In genomic region chr2:93954781-93955578, GRCm38 (mm10) we compare ENCODE assay signal across 9 mouse cellular contexts. TPM values are rescaled to one million over a fixed set of nuclear protein-coding genes. Genes with fewer than 3 reads are reported as not detected.
DNase-seq lines count a peak whose midpoint lies in the region; ATAC-seq lines count a peak whose summit lies in the region.
"Had no signal": no experiment of that assay in that cellular context is flagged by ENCODE, and none has a peak within 500 bp of the region (broad histone marks: within the 10 kb centered on the region; RNA-seq: fewer than 3 reads in every experiment).

No protein-coding gene starts in this region.

- intact Hi-C loops in heart, postnatal 14 days (cut with DNase I): loop anchor here (2.0 to 5.0 kb wide), 3 partner anchors 48 to 83 kb away; no protein-coding TSS in a partner anchor

- H3K4me1 ChIP-seq in heart, embryonic 13.5 days: peaks cover 27% of the 10 kb centered on the region
- H3K4me1 ChIP-seq in embryonic facial prominence, embryonic 10.5 days: peaks cover 31% of the 10 kb centered on the region
- peaks cover 14% of the 10 kb centered on the region for H3K4me1 ChIP-seq in intestine, embryonic 16.5 days (ENCODE audit: control insufficient read depth, insufficient read depth, low read length)
- H3K4me1 ChIP-seq in midbrain, embryonic 13.5 days (replicated peaks): peaks cover 37% of the 10 kb centered on the region

- no peak for ATAC-seq in heart, embryonic 13.5 days (ENCODE audit: extremely low read depth, insufficient number of reproducible peaks, low FRiP score, low TSS enrichment)
- ATAC-seq in intestine, embryonic 16.5 days: peak; percentile 22; the same call in 1 of the 2 replicates
- no peak for ATAC-seq in midbrain, embryonic 13.5 days

- no peaks in the 10 kb centered on the region for H3K36me3 ChIP-seq in heart, embryonic 13.5 days
- H3K36me3 ChIP-seq in embryonic facial prominence, embryonic 10.5 days (replicated peaks): no peaks in the 10 kb centered on the region
- H3K36me3 ChIP-seq in intestine, embryonic 16.5 days (ENCODE audit: control insufficient read depth, insufficient read depth, low read length): no peaks in the 10 kb centered on the region
- no peaks in the 10 kb centered on the region for H3K36me3 ChIP-seq in midbrain, embryonic 13.5 days

- peak overlapping the region; percentile 87 for H3K9ac ChIP-seq in heart, embryonic 13.5 days
- peak overlapping the region; percentile 84 for H3K9ac ChIP-seq in intestine, embryonic 16.5 days (ENCODE audit: low read depth, low read length)
- peak overlapping the region; percentile 82 for H3K9ac ChIP-seq in midbrain, embryonic 13.5 days (replicated peaks)

- peaks cover 74% of the 10 kb centered on the region for H3K27me3 ChIP-seq in heart, embryonic 13.5 days (replicated peaks)
- H3K27me3 ChIP-seq in embryonic facial prominence, embryonic 10.5 days (replicated peaks; ENCODE audit: low read depth, poor library complexity, severe bottlenecking): peaks cover 84% of the 10 kb centered on the region
- peaks cover 25% of the 10 kb centered on the region for H3K27me3 ChIP-seq in intestine, embryonic 16.5 days (replicated peaks; ENCODE audit: control insufficient read depth, insufficient read depth, low read length)
- peaks cover 57% of the 10 kb centered on the region for H3K27me3 ChIP-seq in midbrain, embryonic 13.5 days

- under 1% methylated on average over 32 of the region's 32 CpGs for WGBS in heart, embryonic 13.5 days
- 1% methylated on average over 32 of the region's 32 CpGs for WGBS in embryonic facial prominence, embryonic 10.5 days
- 2% methylated on average over 32 of the region's 32 CpGs for WGBS in intestine, embryonic 16.5 days
- 1% methylated on average over 32 of the region's 32 CpGs for WGBS in midbrain, embryonic 13.5 days

- no peaks in the 10 kb centered on the region for H3K9me3 ChIP-seq in heart, embryonic 13.5 days
- no peaks in the 10 kb centered on the region for H3K9me3 ChIP-seq in embryonic facial prominence, embryonic 10.5 days
- no peaks in the 10 kb centered on the region for H3K9me3 ChIP-seq in intestine, embryonic 16.5 days (ENCODE audit: control insufficient read depth, low read length)
- no peaks in the 10 kb centered on the region for H3K9me3 ChIP-seq in midbrain, embryonic 13.5 days

- peak overlapping the region; percentile 99 for H3K4me2 ChIP-seq in heart, embryonic 13.5 days
- H3K4me2 ChIP-seq in intestine, embryonic 16.5 days (ENCODE audit: low read depth, low read length): peak overlapping the region; percentile 89
- H3K4me2 ChIP-seq in midbrain, embryonic 13.5 days (replicated peaks): peak overlapping the region; percentile 97

- H3K4me3 ChIP-seq in heart, embryonic 13.5 days: peak overlapping the region; percentile 74
- peak overlapping the region; percentile 68 for H3K4me3 ChIP-seq in embryonic facial prominence, embryonic 10.5 days
- peak overlapping the region; percentile 73 for H3K4me3 ChIP-seq in intestine, embryonic 16.5 days (ENCODE audit: low read length)
- peak overlapping the region; percentile 70 for H3K4me3 ChIP-seq in midbrain, embryonic 13.5 days (replicated peaks)

- no peak overlapping the region for H3K27ac ChIP-seq in heart, embryonic 13.5 days (replicated peaks)
- H3K27ac ChIP-seq in embryonic facial prominence, embryonic 10.5 days (replicated peaks): no peak overlapping the region
- H3K27ac ChIP-seq in intestine, embryonic 16.5 days (ENCODE audit: low read length): peak overlapping the region; percentile 37; the same call in 1 of the 2 replicates
- no peak overlapping the region for H3K27ac ChIP-seq in midbrain, embryonic 13.5 days

- DNase-seq in heart, postnatal 14 days: no peak
- DNase-seq in Muller cell, postnatal 12 days (ENCODE audit: inconsistent ontology term): peak; percentile 44
- peak; percentile 37 for DNase-seq in embryonic facial prominence, embryonic 10.5 days (ENCODE audit: low spot score)
- DNase-seq in urinary bladder, postnatal 36 days (ENCODE audit: low spot score in 2 of 2): no peak
- DNase-seq in ovary, adult 18-20 months (ENCODE audit: low spot score): no peak

RNA-seq across cellular contexts. Expression of gene Gm13889, which starts 2.0 kb away (rescaled TPM):
- 4.0 and 4.3 TPM in 2 replicates for polyA plus RNA-seq in heart, embryonic 13.5 days (2015; fragmentation: Nextera tagmentation; extraction: Ambion mirVana)
- total RNA-seq in heart, postnatal 14 days (2021): 10 to 100 TPM; 20.7 to 20.9 TPM
- polyA plus RNA-seq in embryonic facial prominence, embryonic 10.5 days (2016; fragmentation: Nextera tagmentation; extraction: Ambion mirVana): 1.9 and 2.4 TPM in 2 replicates
- 7.7 and 11.6 TPM in 2 replicates for polyA plus RNA-seq in intestine, embryonic 16.5 days (2015; fragmentation: Nextera tagmentation; extraction: Ambion mirVana)
- 3.0 and 5.0 TPM in 2 replicates for polyA plus RNA-seq in midbrain, embryonic 13.5 days (2015; fragmentation: Nextera tagmentation; extraction: Ambion mirVana)

RNA-seq across cellular contexts. Expression of gene Gm27027, which starts 41.2 kb away (rescaled TPM):
- polyA plus RNA-seq in heart, embryonic 13.5 days (2015; fragmentation: Nextera tagmentation; extraction: Ambion mirVana): not detected in 2 replicates
- not detected for total RNA-seq in heart, postnatal 14 days (2021)
- not detected in 2 replicates for polyA plus RNA-seq in embryonic facial prominence, embryonic 10.5 days (2016; fragmentation: Nextera tagmentation; extraction: Ambion mirVana)
- polyA plus RNA-seq in intestine, embryonic 16.5 days (2015; fragmentation: Nextera tagmentation; extraction: Ambion mirVana): not detected in 2 replicates
- polyA plus RNA-seq in midbrain, embryonic 13.5 days (2015; fragmentation: Nextera tagmentation; extraction: Ambion mirVana): not detected in 2 replicates
- total RNA-seq: layer of hippocampus, postnatal 10 days had no signal

RNA-seq across cellular contexts. Expression of gene Alkbh3, which starts 55.6 kb away (rescaled TPM):
- 63.6 and 64.9 TPM in 2 replicates for polyA plus RNA-seq in heart, embryonic 13.5 days (2015; fragmentation: Nextera tagmentation; extraction: Ambion mirVana)
- 10 to 100 TPM; 58.7 to 63.1 TPM for total RNA-seq in heart, postnatal 14 days (2021)
- polyA plus RNA-seq in embryonic facial prominence, embryonic 10.5 days (2016; fragmentation: Nextera tagmentation; extraction: Ambion mirVana): 55.5 and 57.0 TPM in 2 replicates
- 68.4 and 77.8 TPM in 2 replicates for polyA plus RNA-seq in intestine, embryonic 16.5 days (2015; fragmentation: Nextera tagmentation; extraction: Ambion mirVana)
- 53.5 and 59.6 TPM in 2 replicates for polyA plus RNA-seq in midbrain, embryonic 13.5 days (2015; fragmentation: Nextera tagmentation; extraction: Ambion mirVana)

Comparison
In these comparisons a context has a peak if more than half of its experiments do, and no peak if none do; other contexts are left out.
1. DNase-seq: peak in Muller cell, postnatal 12 days (single experiment) and embryonic facial prominence, embryonic 10.5 days (single experiment); none in heart, postnatal 14 days (0 of 2), urinary bladder, postnatal 36 days (0 of 2) and ovary, adult 18-20 months (single experiment).
2. Peak in every context shown above with its lines, with median percentiles within 50 percentile points of each other: H3K4me2 ChIP-seq, H3K4me3 ChIP-seq and H3K9ac ChIP-seq.